Mouse (Mus musculus) gastrocnemius, adult 18-20 months (tissue): ENCODE measurements around the gene Rgs9. TPM values are rescaled to one million over a fixed set of nuclear protein-coding genes. Genes with fewer than 3 reads are reported as not detected.

Source experiments
- DNase-seq: peaks from one replicate; pipeline ENCODE4 v3.0.0; 2021; ENCODE audit warnings: low spot score
- total RNA-seq, 2 experiments: library from RNA; stranded (reverse); gene quantifications; 2 replicates each; pipeline ENCODE4 v1.2.3; 2021

Gene Rgs9
- total RNA-seq, 2 experiments from 2014 or later, result not detected

- DNase-seq, result peak; percentile 9
These were observed 119.0 kb downstream of the Rgs9 start for GRCm38 (mm10) chr11:109178788-109179518.

GRCm38 (mm10) chr11:109175376-109175969 is 122.5 kb downstream of the Rgs9 start:
- no peak for DNase-seq

Other genes with a start within 250 kb of the Rgs9 start
- not detected for gene E030025P04Rik, start 153.8 kb downstream of the Rgs9 start, total RNA-seq
- 10 to 100 TPM; 24.3 to 32.4 TPM for gene Gna13, start 64.7 kb upstream of the Rgs9 start, total RNA-seq
- not detected for gene 9930022D16Rik, start 115.8 kb upstream of the Rgs9 start, total RNA-seq
- gene Amz2, start 127.8 kb upstream of the Rgs9 start, total RNA-seq, result 10 to 100 TPM; 68.8 to 72.7 TPM
- gene Arsg, start 175.2 kb upstream of the Rgs9 start, total RNA-seq, result 1 to 10 TPM; 1.2 to 1.6 TPM
- gene Slc16a6, start 175.5 kb upstream of the Rgs9 start, total RNA-seq, result 1 to 10 TPM; 3.7 to 7.1 TPM